Mouse (Mus musculus) ZHBTc4 (cell line): Measurements from ENCODE around the gene Spsb2.

Experiments used
- DNase-seq: peaks from one replicate; pipeline ENCODE4 v3.0.0-alpha.2; 2011; ENCODE audit warnings: low read depth, low spot score

The Spsb2 gene

DNA sequence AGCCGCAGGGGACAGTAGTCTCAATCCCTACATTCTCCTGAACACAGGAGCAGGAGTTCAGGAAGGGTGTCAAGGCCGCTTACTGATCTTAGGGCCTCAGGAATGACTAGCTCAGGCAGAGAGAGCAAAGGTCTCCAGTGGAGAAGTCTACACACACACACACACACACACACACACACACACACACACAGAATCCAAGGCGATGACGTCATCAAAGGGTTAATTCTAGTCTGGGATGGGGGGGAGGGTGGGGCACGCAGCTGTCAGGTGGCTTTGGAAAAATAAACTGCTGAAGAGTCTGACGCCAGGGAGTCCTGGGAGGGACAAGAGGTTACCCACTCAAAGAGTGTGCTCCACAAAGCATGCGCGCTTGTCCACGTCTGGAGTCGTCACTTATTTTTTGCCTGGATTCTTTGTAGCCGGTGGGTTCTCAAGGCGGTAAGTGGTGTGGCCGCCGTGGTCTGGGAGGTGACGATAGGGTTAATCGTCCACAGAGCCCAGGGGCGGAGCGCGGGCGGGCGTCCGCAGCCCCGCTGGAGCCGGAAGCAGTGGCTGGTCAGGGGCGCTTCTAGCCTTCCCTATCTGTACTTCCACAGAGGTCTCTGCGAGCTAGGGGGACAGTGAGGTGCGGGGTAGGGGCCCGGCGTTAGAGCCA is at the start of gene Spsb2:
Gene Spsb2, plus strand, starts transcription at position 304 of the 655 bp plus-strand sequence.
- DNase-seq = peak; percentile 69

DNA sequence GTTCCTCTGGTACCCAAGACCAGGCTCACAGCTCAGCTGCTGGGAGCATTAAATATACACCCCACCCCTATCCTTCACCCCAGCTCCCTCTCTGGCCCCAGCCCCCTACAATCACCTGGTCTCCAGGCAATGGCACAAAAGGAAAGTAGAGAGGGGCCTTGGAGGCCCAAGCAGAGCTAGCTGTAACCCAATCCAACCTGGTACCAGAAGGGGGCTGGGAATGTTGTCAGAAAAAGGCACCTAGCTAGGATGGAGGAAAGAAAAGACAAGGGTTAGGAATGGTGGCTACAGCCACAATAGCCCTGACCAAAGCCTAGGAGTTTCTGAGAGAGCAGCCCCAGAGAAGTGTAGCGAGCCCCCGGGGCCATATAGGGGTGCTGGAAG is 49.6 kb upstream of the Spsb2 start:
- DNase-seq = no peak

DNA sequence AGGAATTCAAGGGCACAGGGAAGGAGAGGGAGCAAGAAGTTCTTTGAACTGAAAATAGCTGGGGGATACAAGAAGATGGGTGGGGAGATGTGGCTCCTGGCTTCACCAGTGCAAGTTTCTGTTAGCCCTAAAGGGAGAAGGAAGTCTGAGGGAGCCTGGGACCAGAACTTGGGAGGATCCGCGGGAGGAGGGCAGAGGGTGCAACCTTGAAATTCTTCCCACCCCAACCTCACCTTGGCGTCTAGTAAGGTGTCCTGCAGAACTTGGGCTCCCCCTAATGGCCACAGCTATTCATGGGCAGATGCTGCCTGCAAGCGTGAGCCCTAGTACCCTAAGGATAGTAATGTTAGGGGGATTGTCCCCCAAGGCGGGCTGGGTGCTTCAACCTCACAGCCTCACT is 49.2 kb upstream of the Spsb2 start:
- DNase-seq = peak; percentile 93

DNA sequence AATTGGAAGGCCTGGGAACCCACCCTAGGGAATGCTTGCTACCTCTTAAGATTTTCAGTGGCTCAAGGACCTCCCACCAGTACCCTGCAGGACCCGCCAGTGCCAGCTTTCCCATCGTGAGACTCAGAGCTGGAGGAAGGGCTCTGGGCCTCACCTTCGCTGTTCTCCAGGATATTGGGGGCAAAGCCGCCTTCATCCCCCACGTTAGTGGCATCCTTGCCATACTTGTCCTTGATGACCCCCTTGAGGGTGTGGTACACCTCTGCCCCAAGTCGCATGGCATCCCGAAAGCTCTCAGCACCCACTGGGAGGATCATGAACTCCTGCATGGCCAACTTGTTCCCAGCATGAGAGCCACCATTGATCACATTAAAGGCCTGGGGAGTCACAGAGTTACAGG is 42.5 kb upstream of the Spsb2 start:
- no peak for DNase-seq

GRCm38 (mm10) chr6:124767536-124767919 is 40.9 kb upstream of the Spsb2 start:
- no peak for DNase-seq

DNA sequence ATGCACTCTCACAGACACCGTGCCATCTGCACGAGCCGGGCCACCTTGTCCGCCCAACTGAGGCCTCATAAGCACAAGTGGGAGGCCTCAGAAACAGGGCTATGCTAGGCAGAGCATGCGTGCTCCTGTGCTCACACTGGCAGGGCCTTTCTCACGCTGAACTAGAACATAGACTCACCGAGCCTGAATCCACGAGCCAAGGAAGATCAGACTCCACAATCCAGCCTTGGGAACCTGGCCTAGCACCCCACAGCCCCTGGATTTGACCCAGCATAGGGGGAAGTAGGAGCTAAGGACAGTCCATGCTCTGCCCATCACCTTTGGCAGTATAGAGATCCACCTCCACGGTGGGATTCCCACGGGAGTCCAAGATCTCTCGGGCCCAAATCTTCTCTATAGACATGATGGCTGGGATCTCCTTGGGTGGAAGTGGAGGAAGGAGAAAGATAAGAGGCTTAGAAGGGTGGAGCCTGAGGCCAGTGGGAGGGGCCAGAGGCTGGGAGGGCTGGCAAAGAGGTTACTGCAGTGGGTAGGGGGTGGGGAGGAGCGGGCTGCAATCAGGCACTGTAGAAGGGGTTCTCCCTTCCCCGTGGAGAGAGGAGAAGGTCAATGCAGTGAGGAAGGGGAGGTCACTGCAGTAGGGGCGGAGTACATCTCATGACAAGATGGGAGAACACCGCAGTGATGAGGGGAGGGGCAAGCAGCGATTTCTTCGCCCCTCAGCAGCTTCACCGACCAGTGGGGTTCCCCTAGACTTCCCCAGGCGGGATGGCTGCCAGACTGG is 40.3 kb upstream of the Spsb2 start:
- peak; percentile 81 for DNase-seq

GRCm38 (mm10) chr6:124768704-124769044 is 39.8 kb upstream of the Spsb2 start:
- no peak for DNase-seq

DNA sequence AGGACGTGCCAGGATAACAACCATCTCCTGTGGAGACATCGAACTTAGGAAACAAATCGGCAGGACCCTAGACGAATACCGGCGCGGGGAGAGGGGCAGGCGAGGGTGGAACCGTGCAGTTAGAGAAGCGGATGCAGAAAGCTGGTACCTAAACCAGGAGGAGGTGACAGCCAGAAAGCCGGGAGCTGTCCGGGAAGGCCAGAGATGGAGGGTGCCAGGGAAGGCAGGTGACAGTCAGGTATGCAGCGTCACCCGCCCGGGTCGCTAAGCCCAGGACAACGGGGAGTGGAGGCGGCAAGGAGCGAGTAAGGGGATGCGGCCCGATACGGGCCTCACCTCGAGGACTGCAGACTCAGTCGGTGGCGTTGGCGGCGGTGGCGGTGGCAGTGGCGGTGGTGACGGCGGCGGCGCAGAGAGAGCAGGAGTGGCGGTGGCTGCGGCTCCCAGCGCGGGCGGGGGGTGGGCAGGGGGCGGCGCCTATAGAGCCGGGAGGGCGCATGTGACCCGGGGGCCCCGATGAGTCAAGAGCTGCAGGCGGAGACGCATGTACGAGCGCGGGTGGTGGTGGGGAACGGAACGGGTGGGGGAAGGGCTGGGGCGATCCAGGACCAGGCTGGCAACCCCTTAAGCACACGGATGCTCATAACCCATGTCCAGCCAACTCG is 39.2 kb upstream of the Spsb2 start, which contains the start of gene Eno2:
Gene Eno2, minus strand, starts transcription at position 573 of the 665 bp plus-strand sequence.
- DNase-seq = peak; percentile 62

GRCm38 (mm10) chr6:124770013-124770412 is 38.4 kb upstream of the Spsb2 start:
- DNase-seq = no peak

GRCm38 (mm10) chr6:124770511-124770910 is 38.0 kb upstream of the Spsb2 start:
- DNase-seq = no peak

GRCm38 (mm10) chr6:124779222-124779983 is 29.1 kb upstream of the Spsb2 start, which contains the start of gene Lrrc23:
Lrrc23 (minus strand) TSS chr6:124779727.
- DNase-seq = peak; percentile 75

GRCm38 (mm10) chr6:124779984-124780416 is 28.5 kb upstream of the Spsb2 start:
- no peak for DNase-seq

DNA sequence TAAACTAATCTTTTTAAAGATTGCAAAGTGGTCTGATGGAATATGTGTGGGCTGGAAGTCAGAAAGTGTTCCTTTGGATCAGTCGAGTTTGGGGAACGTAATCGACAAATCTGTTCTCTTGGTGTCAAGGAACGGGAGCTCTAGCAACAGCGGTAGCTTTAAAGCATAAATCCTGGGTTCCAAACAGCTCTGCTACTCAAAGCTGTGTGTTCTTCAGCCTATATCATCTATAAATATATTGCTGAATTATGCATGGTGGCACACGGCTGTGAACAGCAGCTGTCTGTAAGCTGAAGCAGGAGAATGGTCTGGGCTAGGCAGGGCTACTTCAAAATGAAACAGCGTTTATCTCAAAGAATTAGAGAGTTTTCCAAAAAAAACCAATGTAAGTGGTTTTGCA is 27.5 kb upstream of the Spsb2 start:
- DNase-seq = no peak

DNA sequence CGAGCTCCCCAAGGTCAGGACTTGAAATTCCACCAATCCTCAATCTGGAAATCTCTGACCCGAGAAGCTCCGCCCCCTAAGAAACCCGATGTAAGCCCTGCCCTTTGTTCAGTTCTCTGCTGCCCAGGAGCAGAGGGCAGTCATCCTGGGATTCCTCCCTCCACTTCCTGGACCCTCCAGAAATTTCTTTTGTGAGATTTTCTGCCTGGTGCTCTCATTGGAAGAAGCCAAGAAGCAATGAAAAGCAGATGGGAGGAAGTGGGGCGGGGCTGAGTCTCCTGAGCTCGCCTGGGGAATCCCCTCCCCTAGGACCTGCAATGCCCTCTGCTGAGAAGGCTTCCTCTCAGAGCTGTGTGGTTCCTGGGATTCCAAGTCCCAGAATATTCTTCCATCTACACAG is 26.0 kb upstream of the Spsb2 start:
- DNase-seq = peak; percentile 89

DNA sequence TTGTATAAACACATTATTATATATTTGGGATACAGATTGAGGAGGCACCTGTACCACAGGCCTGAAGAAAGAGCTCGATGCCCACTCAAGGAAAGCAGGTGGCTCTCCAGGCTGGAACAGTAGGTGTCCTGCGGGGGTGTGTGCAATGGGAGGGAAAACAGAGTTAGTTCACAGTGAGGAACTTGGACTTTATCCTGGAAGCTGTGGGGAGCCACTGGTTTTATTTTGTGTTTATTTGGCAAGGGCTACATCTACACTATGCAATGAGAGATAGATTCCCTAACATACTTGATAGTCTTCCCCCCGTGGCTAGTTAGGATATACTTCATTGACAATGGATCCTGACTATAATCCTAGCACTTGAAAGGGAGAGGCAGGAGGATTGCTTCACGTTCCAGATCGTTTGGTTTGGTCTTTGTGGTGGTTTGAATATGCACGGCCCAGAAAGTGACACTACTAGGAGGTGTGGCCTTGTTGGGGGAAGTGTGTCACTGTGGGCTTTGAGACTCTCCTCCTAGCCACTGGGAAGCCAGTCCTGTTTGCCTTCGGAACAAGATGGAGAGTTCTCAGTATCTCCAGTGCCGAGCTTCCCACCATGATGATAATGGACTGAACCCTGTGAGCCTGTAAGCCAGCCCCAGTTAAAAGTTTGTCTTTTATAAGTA is 21.6 kb upstream of the Spsb2 start:
- DNase-seq = peak; percentile 49

- DNase-seq = no peak
Observed at GRCm38 (mm10) chr6:124787722-124788121, 20.7 kb upstream of the Spsb2 start.

DNA sequence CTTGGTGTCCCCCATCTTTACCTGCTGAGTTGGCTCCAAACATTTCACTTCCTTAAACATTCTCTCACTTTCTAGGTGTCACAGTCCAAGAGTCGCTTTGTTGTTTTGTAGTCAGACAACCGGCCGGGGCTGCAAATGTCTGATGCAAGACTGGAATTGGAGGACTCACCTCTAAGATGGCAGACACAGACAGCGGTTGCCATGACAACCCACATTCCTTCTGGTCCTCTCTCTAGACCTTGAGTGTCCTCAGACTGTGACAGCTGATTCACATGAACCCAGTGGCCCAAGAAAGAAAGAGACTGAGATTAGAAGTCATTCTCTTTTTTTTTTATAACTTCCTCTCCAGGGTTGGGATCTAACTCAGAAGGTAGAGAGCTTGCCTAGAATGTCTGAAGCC is 18.9 kb upstream of the Spsb2 start:
- DNase-seq = peak; percentile 83

- DNase-seq = no peak
Observed at GRCm38 (mm10) chr6:124790121-124790520, 18.3 kb upstream of the Spsb2 start.

- DNase-seq = no peak
Observed at GRCm38 (mm10) chr6:124791911-124792310, 16.6 kb upstream of the Spsb2 start.

- peak; percentile 18 for DNase-seq
Observed at GRCm38 (mm10) chr6:124795781-124796180, 12.7 kb upstream of the Spsb2 start.

- DNase-seq = no peak
Observed at GRCm38 (mm10) chr6:124796200-124796599, 12.3 kb upstream of the Spsb2 start.
